ENCODE assay signal across 22 mouse cellular contexts in genomic region chr2:180756786-180757185, GRCm38 (mm10). TPM values are rescaled to one million over a fixed set of nuclear protein-coding genes. Genes with fewer than 3 reads are reported as not detected.
"Had no signal": no experiment of that assay in that cellular context is flagged by ENCODE, and none has a peak within 500 bp of the region (broad histone marks: within the 10 kb centered on the region; RNA-seq: fewer than 3 reads in every experiment).

No protein-coding gene starts in this region.

- H3K4me1 ChIP-seq: lung, embryonic 15.5 days; megakaryocyte, embryonic 14.5 days; stomach, embryonic 15.5 days had no signal

- H3K36me3 ChIP-seq: lung, embryonic 15.5 days; midbrain, embryonic 13.5 days; neural tube, embryonic 12.5 days; stomach, embryonic 15.5 days had no signal

- ATAC-seq: liver, postnatal 0 days; lung, postnatal 0 days; midbrain, embryonic 13.5 days had no signal

- H3K9me3 ChIP-seq: lung, embryonic 15.5 days; megakaryocyte, embryonic 14.5 days; midbrain, embryonic 13.5 days; neural tube, embryonic 12.5 days; stomach, embryonic 15.5 days had no signal

- DNase-seq: liver, postnatal 0 days; lung, adult 2 months; lung, postnatal 14 days; lung, postnatal 36 days; right cerebral cortex, postnatal 14 days; thymus, adult 2 months; thymus, postnatal 25 days; thymus, postnatal 4 days had no signal

- H3K9ac ChIP-seq: liver, postnatal 0 days; lung, embryonic 15.5 days; midbrain, embryonic 13.5 days; neural tube, embryonic 12.5 days; stomach, embryonic 15.5 days had no signal

- H3K27me3 ChIP-seq: lung, embryonic 15.5 days; midbrain, embryonic 13.5 days had no signal

- H3K27ac ChIP-seq: lung, embryonic 15.5 days; macrophage; midbrain, embryonic 13.5 days; neural tube, embryonic 12.5 days; stomach, embryonic 15.5 days; stomach, postnatal 0 days had no signal

- H3K4me3 ChIP-seq: lung, embryonic 15.5 days; megakaryocyte, embryonic 14.5 days; midbrain, embryonic 13.5 days; neural tube, embryonic 12.5 days; stomach, embryonic 15.5 days had no signal

- H3K4me2 ChIP-seq: lung, embryonic 15.5 days; midbrain, embryonic 13.5 days; neural tube, embryonic 12.5 days; stomach, embryonic 15.5 days had no signal

RNA-seq across cellular contexts. Expression of gene Bhlhe23, which starts 19.9 kb away (rescaled TPM):
- total RNA-seq: megakaryocyte progenitor cell, adult 5-6 weeks; monocyte, adult 5-6 weeks; neutrophil, adult 5-6 weeks had no signal
- polyA plus RNA-seq: liver, postnatal 0 days; lung, adult 2 months; lung, embryonic 15.5 days; lung, postnatal 0 days; macrophage; spleen, adult 2 months; stomach, postnatal 0 days; urinary bladder, adult 2 months had no signal

RNA-seq across cellular contexts. Expression of gene Slc17a9, which starts 31.7 kb away (rescaled TPM):
- polyA plus RNA-seq: midbrain, postnatal 0 days had no signal
